Mouse (Mus musculus) CH12.LX (cell line): Measurements from ENCODE around the gene Cbwd1.

Source experiments
- CTCF ChIP-seq, 2 experiments: IDR thresholded peaks in 1 of 2; conservative IDR thresholded peaks in 1 of 2; 2 replicates each; pipeline ENCODE4 v1.5.1; 2011 to 2012; ENCODE audit warnings: low read depth in 2 of 2, low read length in 2 of 2, improper control_type of control experiment in 1 of 2, inconsistent platforms in 1 of 2, mild to moderate bottlenecking in 1 of 2, moderate library complexity in 1 of 2
- EP300 ChIP-seq: IDR thresholded peaks from 2 replicates; pipeline ENCODE4 v1.6.1; 2011; ENCODE audit warnings: low read length, improper control_type of control experiment
- MXI1 ChIP-seq: IDR thresholded peaks from 2 replicates; pipeline ENCODE4 v1.6.1; 2011; ENCODE audit warnings: mild to moderate bottlenecking, low read depth, low read length, improper control_type of control experiment
- POLR2A ChIP-seq: IDR thresholded peaks from 2 replicates; pipeline ENCODE4 v1.6.1; 2011; ENCODE audit warnings: low read depth, mild to moderate bottlenecking, improper control_type of control experiment, low read length
- RAD21 ChIP-seq: IDR thresholded peaks from 2 replicates; pipeline ENCODE4 v1.6.1; 2011; ENCODE audit warnings: low read depth, mild to moderate bottlenecking, low read length, improper control_type of control experiment, moderate library complexity
- TCF12 ChIP-seq: IDR thresholded peaks from 2 replicates; pipeline ENCODE4 v1.6.1; 2014; ENCODE audit warnings: low read depth, mild to moderate bottlenecking, inconsistent platforms, low read length, improper control_type of control experiment
- ZNF384 ChIP-seq: IDR thresholded peaks from 2 replicates; pipeline ENCODE4 v1.6.1; 2012; ENCODE audit warnings: low read depth, low read length, improper control_type of control experiment, inconsistent platforms

GRCm38 (mm10) chr19:24945521-24946262 is 15.7 kb downstream of the Cbwd1 start:
- no peak for TF ChIP-seq RAD21
- no peak for TF ChIP-seq CTCF (conservative IDR thresholded peaks at IDR 0.05 in 1 of 2, IDR thresholded peaks at IDR 0.05 in 1 of 2; ENCODE audit: low read depth in 2 of 2, low read length in 2 of 2)
- no peak for TF ChIP-seq ZNF384
- TF ChIP-seq TCF12, result no peak
- no peak for TF ChIP-seq MXI1
- TF ChIP-seq EP300, result no peak
- no peak for TF ChIP-seq POLR2A
